Mouse (Mus musculus) limb, embryonic 11.5 days (tissue): ENCODE data around the gene Aire. TPM values are rescaled to one million over a fixed set of nuclear protein-coding genes. Genes with fewer than 3 reads are reported as not detected.
"Not testable (repeated sequence)": the region's sequence is repeated elsewhere in the genome, so short reads cannot be mapped to it uniquely, and the experiment has no call there.

Experiments used
- ATAC-seq: fragments of 200-750 bp; cut with Nextera tagmentation; 2 replicates; pipeline ENCODE4 v1.8.0; 2017; ENCODE audit warnings: low read depth; ENCODE audit not compliant: insufficient number of reproducible peaks, low FRiP score, low TSS enrichment
- DNase-seq: peaks from one replicate; pipeline ENCODE4 v3.0.0-alpha.2; 2015; ENCODE audit warnings: low spot score
- H3K27ac ChIP-seq: fragments of 300-500 bp; sonication (generic); replicated peaks from 2 replicates; pipeline ENCODE4 v1.5.1; 2014; ENCODE audit warnings: low read depth, mild to moderate bottlenecking, low read length
- H3K27me3 ChIP-seq: fragments of 300-500 bp; sonication (generic); 2 replicates; pipeline ENCODE4 v1.6.1; 2014; ENCODE audit warnings: mild to moderate bottlenecking, low read length, mixed read lengths; ENCODE audit not compliant: control insufficient read depth, insufficient read depth
- H3K36me3 ChIP-seq: fragments of 300-500 bp; sonication (generic); 2 replicates; pipeline ENCODE4 v1.6.1; 2014; ENCODE audit warnings: mild to moderate bottlenecking, low read length, moderate library complexity, mixed read lengths; ENCODE audit not compliant: control insufficient read depth, insufficient read depth
- H3K4me1 ChIP-seq: fragments of 300-500 bp; sonication (generic); 2 replicates; pipeline ENCODE4 v1.6.1; 2014; ENCODE audit warnings: low read length, mixed read lengths; ENCODE audit not compliant: control insufficient read depth, insufficient read depth
- H3K4me2 ChIP-seq: fragments of 300-500 bp; sonication (generic); 2 replicates; pipeline ENCODE4 v1.6.1; 2014; ENCODE audit warnings: low read depth, mild to moderate bottlenecking, moderate library complexity; ENCODE audit not compliant: severe bottlenecking
- H3K4me3 ChIP-seq: fragments of 300-500 bp; sonication (generic); 2 replicates; pipeline ENCODE4 v1.5.1; 2014; ENCODE audit warnings: low read depth, low read length
- H3K9ac ChIP-seq: fragments of 300-500 bp; sonication (generic); 2 replicates; pipeline ENCODE4 v1.6.1; 2014; ENCODE audit warnings: mild to moderate bottlenecking, low read length
- H3K9me3 ChIP-seq: fragments of 300-500 bp; sonication (generic); 2 replicates; pipeline ENCODE4 v1.6.1; 2016; ENCODE audit warnings: low read length; ENCODE audit not compliant: control insufficient read depth
- WGBS: fragments of 180-500 bp; shearing (Covaris S2); extraction: QIAGEN DNeasy Blood & Tissue Kit; methylation state at CpG from one replicate; pipeline ENCODE4 v1.1.7; 2014; 5-methylcytosine and 5-hydroxymethylcytosine counted together
- polyA plus RNA-seq: library from polyadenylated mRNA; unstranded; fragments of >200 nt; fragmentation: Nextera tagmentation; extraction: Ambion mirVana; gene quantifications from 2 replicates; pipeline ENCODE4 v1.2.1, GENCODE M21; 2014

Gene Aire
- polyA plus RNA-seq, 1 experiment from 2014 or later: 0.35 TPM

GRCm38 (mm10) chr10:78042697-78043405 is 559 bp downstream of the Aire start:
- peak; percentile 36; the same call in 1 of the 2 replicates for ATAC-seq
- H3K27ac ChIP-seq: no peak overlapping the region
- H3K9ac ChIP-seq: 0 out of 2 replicates have a peak overlapping the region, but pooled peaks have one; percentile 5
- 60% methylated on average over 14 of the region's 14 CpGs for WGBS
- no peak for DNase-seq
- peak overlapping the region; percentile 34; the same call in 1 of the 2 replicates for H3K4me2 ChIP-seq
- H3K27me3 ChIP-seq: no peaks in the 10 kb centered on the region
- H3K9me3 ChIP-seq: no peaks in the 10 kb centered on the region
- H3K4me1 ChIP-seq: 0 out of 2 replicates have a peak, but pooled peaks cover 2% of the 10 kb centered on the region
- H3K4me3 ChIP-seq: no peak overlapping the region
- H3K36me3 ChIP-seq: no peaks in the 10 kb centered on the region

GRCm38 (mm10) chr10:78042096-78042495 is 1.3 kb downstream of the Aire start:
- ATAC-seq (no peak), DNase-seq (peak; percentile 32)
- 33% methylated on average over 7 of the region's 7 CpGs for WGBS
- Histone ChIP-seq H3K9me3 (no peaks in the 10 kb centered on the region), H3K4me2 (no peak overlapping the region), H3K4me1 (0 out of 2 replicates have a peak, but pooled peaks cover 2% of the 10 kb centered on the region), H3K4me3 (no peak overlapping the region), H3K36me3 (no peaks in the 10 kb centered on the region), H3K9ac (no peak overlapping the region), H3K27ac (no peak overlapping the region), H3K27me3 (no peaks in the 10 kb centered on the region)

GRCm38 (mm10) chr10:78041647-78042046 is 1.8 kb downstream of the Aire start, which contains the start of gene Dnmt3l:
Gene Dnmt3l, plus strand, starts transcription at chr10:78041947.
- H3K4me2 ChIP-seq: no peak within 1 kb of the TSS
- H3K36me3 ChIP-seq: no peaks in the 10 kb centered on the region
- DNase-seq (no peak), ATAC-seq (no peak)
- no peak within 1 kb of the TSS for H3K9ac ChIP-seq
- H3K4me1 ChIP-seq: 0 out of 2 replicates have a peak, but pooled peaks cover 2% of the 10 kb centered on the region
- no peaks in the 10 kb centered on the region for H3K27me3 ChIP-seq
- no peak within 1 kb of the TSS for H3K4me3 ChIP-seq
- H3K27ac ChIP-seq: no peak within 1 kb of the TSS
- H3K9me3 ChIP-seq: no peaks in the 10 kb centered on the region
- 95% methylated on average over 5 of the region's 5 CpGs for WGBS

- ATAC-seq (no peak), DNase-seq (no peak)
- Histone ChIP-seq H3K9ac (no peak overlapping the region), H3K36me3 (no peaks in the 10 kb centered on the region), H3K27me3 (no peaks in the 10 kb centered on the region), H3K4me3 (no peak overlapping the region), H3K4me2 (no peak overlapping the region), H3K9me3 (no peaks in the 10 kb centered on the region), H3K27ac (no peak overlapping the region), H3K4me1 (0 out of 2 replicates have a peak, but pooled peaks cover 2% of the 10 kb centered on the region)
- WGBS: 86% methylated on average over 4 of the region's 4 CpGs
These were observed 6.3 kb downstream of the Aire start for GRCm38 (mm10) chr10:78037139-78037538.

DNA sequence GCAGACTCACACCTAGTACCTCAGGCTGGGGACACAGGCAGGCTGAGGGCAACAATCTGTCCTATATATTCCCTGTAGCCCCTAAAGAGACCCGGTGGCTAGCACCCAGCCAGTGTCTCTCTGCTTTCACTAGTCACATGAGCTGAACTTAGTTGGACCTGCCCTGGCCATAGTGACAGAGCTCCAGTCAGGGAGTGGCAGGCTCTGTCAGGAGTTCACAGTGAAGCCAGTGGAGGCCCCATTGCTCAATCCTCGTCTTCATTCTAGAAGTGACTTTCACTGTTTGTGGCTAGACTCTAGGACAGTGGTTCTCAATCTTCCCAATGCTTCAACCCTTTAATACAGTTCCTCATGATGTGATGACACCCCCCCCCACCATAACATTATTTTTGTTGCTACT is 11.4 kb downstream of the Aire start:
- ATAC-seq (no peak), DNase-seq (no peak)
- no peaks in the 10 kb centered on the region for H3K9me3 ChIP-seq
- no peaks in the 10 kb centered on the region for H3K27me3 ChIP-seq
- H3K36me3 ChIP-seq: no peaks in the 10 kb centered on the region
- no peak overlapping the region for H3K9ac ChIP-seq
- no peak overlapping the region for H3K27ac ChIP-seq
- 81% methylated on average over 2 of the region's 2 CpGs for WGBS
- H3K4me1 ChIP-seq: no peaks in the 10 kb centered on the region
- H3K4me2 ChIP-seq: no peak overlapping the region
- H3K4me3 ChIP-seq: no peak overlapping the region

DNA sequence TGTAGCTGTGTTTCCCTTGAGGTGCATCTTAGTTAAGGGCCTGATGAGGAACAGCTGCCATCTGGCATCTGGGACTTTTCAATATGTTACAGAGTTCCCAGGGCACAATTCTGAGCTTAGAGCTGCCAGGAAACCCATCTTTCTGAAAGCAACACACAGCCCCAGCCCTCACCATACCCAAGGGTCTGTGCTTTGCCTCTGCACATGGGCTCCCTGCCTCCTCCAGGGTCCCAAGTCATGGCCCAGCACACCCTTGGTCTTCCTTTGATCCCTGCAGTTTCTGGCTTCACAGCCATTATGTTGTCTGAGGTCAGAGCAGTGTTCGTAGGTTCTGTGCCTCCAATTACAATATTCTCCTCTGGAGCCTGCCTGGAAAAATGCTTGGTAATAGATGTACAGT is 14.3 kb downstream of the Aire start:
- no peak overlapping the region for H3K9ac ChIP-seq
- no peak for DNase-seq
- H3K27me3 ChIP-seq: no peaks in the 10 kb centered on the region
- ATAC-seq: no peak
- 80% methylated on average over 1 of the region's 1 CpGs for WGBS
- no peaks in the 10 kb centered on the region for H3K36me3 ChIP-seq
- no peaks in the 10 kb centered on the region for H3K9me3 ChIP-seq
- H3K27ac ChIP-seq: no peak overlapping the region
- no peak overlapping the region for H3K4me3 ChIP-seq
- H3K4me1 ChIP-seq: no peaks in the 10 kb centered on the region
- no peak overlapping the region for H3K4me2 ChIP-seq

- no peak overlapping the region for H3K9ac ChIP-seq
- WGBS: 7% methylated on average over 5 of the region's 5 CpGs
- no peak overlapping the region for H3K4me3 ChIP-seq
- H3K27ac ChIP-seq: no peak overlapping the region
- DNase-seq (peak; percentile 82), ATAC-seq (peak; percentile 65; the same call in 1 of the 2 replicates)
- no peaks in the 10 kb centered on the region for H3K36me3 ChIP-seq
- H3K4me1 ChIP-seq: no peaks in the 10 kb centered on the region
- H3K27me3 ChIP-seq: no peaks in the 10 kb centered on the region
- H3K4me2 ChIP-seq: no peak overlapping the region
- no peaks in the 10 kb centered on the region for H3K9me3 ChIP-seq
These were observed 15.3 kb downstream of the Aire start for GRCm38 (mm10) chr10:78028129-78028528.

- DNase-seq, H3K9ac ChIP-seq, ATAC-seq, H3K4me2 ChIP-seq, H3K36me3 ChIP-seq, H3K27me3 ChIP-seq, H3K4me1 ChIP-seq, H3K27ac ChIP-seq, H3K9me3 ChIP-seq, H3K4me3 ChIP-seq: not testable (repeated sequence)
- 81% methylated on average over 6 of the region's 8 CpGs for WGBS
These were observed 18.0 kb downstream of the Aire start for GRCm38 (mm10) chr10:78025453-78025852.
